Mouse (Mus musculus) macrophage (primary cell): Measurements from ENCODE around the gene Nes. TPM values are rescaled to one million over a fixed set of nuclear protein-coding genes. Genes with fewer than 3 reads are reported as not detected.

ENCODE experiments used
- polyA plus RNA-seq: library from polyadenylated mRNA; stranded (reverse); fragments of 250-400 nt; gene quantifications from 3 replicates; pipeline ENCODE4 v1.2.4, GENCODE M21; 2018; ENCODE audit warnings: inconsistent platforms

The Nes gene
- polyA plus RNA-seq, 1 experiment from 2014 or later = 2.5 TPM

Other genes starting within 250 kb of the Nes start
- 0.22 TPM in 1 of 3 replicates, not detected in the others for gene Lrrc71, start 222.5 kb upstream of the Nes start, polyA plus RNA-seq
- gene Ntrk1, start 175.9 kb upstream of the Nes start, polyA plus RNA-seq = not detected in 3 replicates
- gene Insrr, start 174.1 kb upstream of the Nes start, polyA plus RNA-seq = not detected in 3 replicates
- gene Pear1, start 146.8 kb upstream of the Nes start, polyA plus RNA-seq = 0.07 to 0.30 TPM in 2 of 3 replicates, not detected in the other
- gene Sh2d2a, start 124.3 kb upstream of the Nes start, polyA plus RNA-seq = not detected in 3 replicates
- 21.8 to 30.4 TPM (median 26.0 TPM) in 3 replicates for gene Prcc, start 85.5 kb upstream of the Nes start, polyA plus RNA-seq
- gene Hdgf, start 64.8 kb upstream of the Nes start, polyA plus RNA-seq = 101 to 165 TPM (median 143 TPM) in 3 replicates
- gene Mrpl24, start 51.6 kb upstream of the Nes start, polyA plus RNA-seq = 54.3 to 77.0 TPM (median 59.3 TPM) in 3 replicates
- 14.0 to 16.8 TPM (median 14.2 TPM) in 3 replicates for gene Isg20l2, start 40.8 kb upstream of the Nes start, polyA plus RNA-seq
- 6.4 to 10.6 TPM (median 7.0 TPM) in 3 replicates for gene Rrnad1, start 40.4 kb upstream of the Nes start, polyA plus RNA-seq
- not detected in 3 replicates for gene Crabp2, start 22.4 kb upstream of the Nes start, polyA plus RNA-seq
- not detected in 3 replicates for gene Bcan, start 29.2 kb downstream of the Nes start, polyA plus RNA-seq
- not detected in 3 replicates for gene Hapln2, start 56.5 kb downstream of the Nes start, polyA plus RNA-seq
- 6.3 to 30.7 TPM (median 19.6 TPM) in 3 replicates for gene Gpatch4, start 72.0 kb downstream of the Nes start, polyA plus RNA-seq
- gene Naxe, start 87.4 kb downstream of the Nes start, polyA plus RNA-seq = 66.0 to 99.6 TPM (median 82.3 TPM) in 3 replicates
- not detected in 3 replicates for gene Ttc24, start 107.2 kb downstream of the Nes start, polyA plus RNA-seq
- gene Iqgap3, start 110.9 kb downstream of the Nes start, polyA plus RNA-seq = 2.5 to 4.1 TPM (median 3.7 TPM) in 3 replicates
- 37.8 to 68.1 TPM (median 46.3 TPM) in 3 replicates for gene Mef2d, start 171.3 kb downstream of the Nes start, polyA plus RNA-seq